Mouse (Mus musculus): ENCODE results near the gene Cdc34. TPM values are rescaled to one million over a fixed set of nuclear protein-coding genes. Genes with fewer than 3 reads are reported as not detected.

The Cdc34 gene
- polyA plus RNA-seq (2014; fragmentation: Nextera tagmentation; extraction: Ambion mirVana): 78.9 and 81.8 TPM in 2 replicates

DNA sequence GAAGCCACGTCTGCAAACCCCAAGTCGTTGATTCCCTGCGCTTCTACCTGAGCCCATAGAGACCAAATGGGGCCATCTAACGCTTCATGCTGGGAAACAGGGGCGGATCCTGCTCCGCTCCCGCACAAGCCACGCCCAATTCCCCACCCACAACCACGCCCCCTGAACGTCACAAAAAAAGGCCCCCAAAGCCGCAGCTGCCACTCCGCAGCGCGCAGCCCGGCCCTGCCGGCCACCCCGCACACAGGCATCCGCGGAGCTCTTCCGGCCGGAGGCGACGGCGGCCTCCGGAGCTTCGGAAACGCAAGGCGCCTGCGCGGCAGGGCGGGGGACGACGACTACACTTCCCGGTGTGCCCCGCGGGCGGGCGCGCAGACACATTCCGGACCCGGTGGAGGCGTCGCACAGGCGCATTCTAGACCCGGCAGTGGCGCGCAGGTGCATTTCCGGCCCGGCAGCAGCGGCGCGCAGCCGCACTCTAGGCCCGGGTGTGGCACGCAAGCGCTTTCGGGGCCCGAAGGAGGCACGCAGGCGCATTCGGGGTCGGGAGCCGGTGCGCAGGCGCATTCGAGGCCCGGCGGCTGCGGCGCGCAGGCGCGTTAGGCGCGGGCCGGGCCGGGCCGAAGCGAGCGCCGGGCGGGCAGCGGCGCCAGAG is at the start of gene Cdc34:
Gene Cdc34, plus strand, starts transcription at position 605 of the 655 bp plus-strand sequence.
- Histone ChIP-seq H3K9me3 (ENCODE audit: control insufficient read depth, low read length) (no peaks in the 10 kb centered on the region), H3K36me3 (replicated peaks; ENCODE audit: control insufficient read depth, insufficient read depth) (peaks cover 25% of the 10 kb centered on the region)
- under 1% methylated on average over 70 of the region's 84 CpGs for WGBS

GRCm38 (mm10) chr10:79633006-79633777 is 48.8 kb upstream of the Cdc34 start:
- Histone ChIP-seq H3K27ac (no peak overlapping the region), H3K36me3 (replicated peaks; ENCODE audit: control insufficient read depth, insufficient read depth) (no peaks in the 10 kb centered on the region), H3K9me3 (ENCODE audit: control insufficient read depth, low read length) (no peaks in the 10 kb centered on the region), H3K4me1 (replicated peaks; ENCODE audit: control insufficient read depth, insufficient read depth, low read length) (peaks cover 4% of the 10 kb centered on the region), H3K4me3 (replicated peaks; ENCODE audit: low read length) (no peak overlapping the region), H3K27me3 (ENCODE audit: control insufficient read depth, insufficient read depth, low read length) (no peaks in the 10 kb centered on the region), H3K4me2 (replicated peaks) (no peak overlapping the region), H3K9ac (no peak overlapping the region)
- WGBS: 90% methylated on average over 17 of the region's 17 CpGs
- no peak for ATAC-seq (ENCODE audit: low FRiP score)
- DNase-seq (ENCODE audit: low spot score): no peak

More for the DNA sequence above, at the start of gene Cdc34:
- peak; percentile 97 for DNase-seq (ENCODE audit: low spot score)
- H3K4me3 ChIP-seq (replicated peaks; ENCODE audit: low read length): peak within 1 kb of the TSS; percentile 83
- no peaks in the 10 kb centered on the region for H3K27me3 ChIP-seq (ENCODE audit: control insufficient read depth, insufficient read depth, low read length)
- H3K9ac ChIP-seq: peak within 1 kb of the TSS; percentile 86
- ATAC-seq (ENCODE audit: low FRiP score): peak; percentile 95
- peaks cover 18% of the 10 kb centered on the region for H3K4me1 ChIP-seq (replicated peaks; ENCODE audit: control insufficient read depth, insufficient read depth, low read length)
- peak within 1 kb of the TSS; percentile 94 for H3K4me2 ChIP-seq (replicated peaks)
- H3K27ac ChIP-seq: peak within 1 kb of the TSS; percentile 85

GRCm38 (mm10) chr10:79636287-79636686 is 45.7 kb upstream of the Cdc34 start:
- H3K36me3 ChIP-seq (replicated peaks; ENCODE audit: control insufficient read depth, insufficient read depth): no peaks in the 10 kb centered on the region
- DNase-seq (ENCODE audit: low spot score) (no peak), ATAC-seq (ENCODE audit: low FRiP score) (peak; percentile 4; the same call in 1 of the 2 replicates)
- no peaks in the 10 kb centered on the region for H3K27me3 ChIP-seq (ENCODE audit: control insufficient read depth, insufficient read depth, low read length)
- H3K4me2 ChIP-seq (replicated peaks): peak overlapping the region; percentile 85
- peak overlapping the region; percentile 97 for H3K9ac ChIP-seq
- H3K27ac ChIP-seq: peak overlapping the region; percentile 95
- H3K4me3 ChIP-seq (replicated peaks; ENCODE audit: low read length): peak overlapping the region; percentile 88
- no peaks in the 10 kb centered on the region for H3K9me3 ChIP-seq (ENCODE audit: control insufficient read depth, low read length)
- H3K4me1 ChIP-seq (replicated peaks; ENCODE audit: control insufficient read depth, insufficient read depth, low read length): peaks cover 10% of the 10 kb centered on the region
- 69% methylated on average over 8 of the region's 8 CpGs for WGBS

GRCm38 (mm10) chr10:79637128-79638110 is 44.6 kb upstream of the Cdc34 start, which contains the start of gene Shc2:
Gene Shc2, minus strand, starts transcription at chr10:79637918.
- Histone ChIP-seq H3K4me3 (replicated peaks; ENCODE audit: low read length) (peak within 1 kb of the TSS; percentile 88), H3K4me1 (replicated peaks; ENCODE audit: control insufficient read depth, insufficient read depth, low read length) (peaks cover 10% of the 10 kb centered on the region), H3K9me3 (ENCODE audit: control insufficient read depth, low read length) (no peaks in the 10 kb centered on the region), H3K36me3 (replicated peaks; ENCODE audit: control insufficient read depth, insufficient read depth) (no peaks in the 10 kb centered on the region), H3K9ac (peak within 1 kb of the TSS; percentile 97), H3K27me3 (ENCODE audit: control insufficient read depth, insufficient read depth, low read length) (no peaks in the 10 kb centered on the region), H3K27ac (peak within 1 kb of the TSS; percentile 95), H3K4me2 (replicated peaks) (peak within 1 kb of the TSS; percentile 85)
- WGBS: under 1% methylated on average over 102 of the region's 116 CpGs
- peak; percentile 85 for ATAC-seq (ENCODE audit: low FRiP score)
- DNase-seq (ENCODE audit: low spot score): peak; percentile 84

GRCm38 (mm10) chr10:79638486-79639204 is 43.4 kb upstream of the Cdc34 start:
- DNase-seq (ENCODE audit: low spot score): no peak
- WGBS: 3% methylated on average over 23 of the region's 23 CpGs
- H3K9ac ChIP-seq: peak overlapping the region; percentile 97; the same call in 1 of the 2 replicates
- H3K9me3 ChIP-seq (ENCODE audit: control insufficient read depth, low read length): no peaks in the 10 kb centered on the region
- peak overlapping the region; percentile 95 for H3K27ac ChIP-seq
- peak overlapping the region; percentile 85 for H3K4me2 ChIP-seq (replicated peaks)
- H3K4me1 ChIP-seq (replicated peaks; ENCODE audit: control insufficient read depth, insufficient read depth, low read length): peaks cover 10% of the 10 kb centered on the region
- H3K4me3 ChIP-seq (replicated peaks; ENCODE audit: low read length): peak overlapping the region; percentile 88
- ATAC-seq (ENCODE audit: low FRiP score): peak; percentile 4; the same call in 1 of the 2 replicates
- no peaks in the 10 kb centered on the region for H3K36me3 ChIP-seq (replicated peaks; ENCODE audit: control insufficient read depth, insufficient read depth)
- no peaks in the 10 kb centered on the region for H3K27me3 ChIP-seq (ENCODE audit: control insufficient read depth, insufficient read depth, low read length)

GRCm38 (mm10) chr10:79645711-79646110 is 36.3 kb upstream of the Cdc34 start, which contains the start of gene Odf3l2:
Gene Odf3l2, minus strand, starts transcription at chr10:79645738.
- no peaks in the 10 kb centered on the region for H3K36me3 ChIP-seq (replicated peaks; ENCODE audit: control insufficient read depth, insufficient read depth)
- no peak within 1 kb of the TSS for H3K9ac ChIP-seq
- no peak within 1 kb of the TSS for H3K4me3 ChIP-seq (replicated peaks; ENCODE audit: low read length)
- DNase-seq (ENCODE audit: low spot score): no peak
- H3K27ac ChIP-seq: no peak within 1 kb of the TSS
- H3K9me3 ChIP-seq (ENCODE audit: control insufficient read depth, low read length): no peaks in the 10 kb centered on the region
- no peaks in the 10 kb centered on the region for H3K27me3 ChIP-seq (ENCODE audit: control insufficient read depth, insufficient read depth, low read length)
- no peaks in the 10 kb centered on the region for H3K4me1 ChIP-seq (replicated peaks; ENCODE audit: control insufficient read depth, insufficient read depth, low read length)
- no peak within 1 kb of the TSS for H3K4me2 ChIP-seq (replicated peaks)
- WGBS: 82% methylated on average over 8 of the region's 8 CpGs
- no peak for ATAC-seq (ENCODE audit: low FRiP score)

GRCm38 (mm10) chr10:79649070-79649751 is 32.8 kb upstream of the Cdc34 start:
- Histone ChIP-seq H3K27me3 (ENCODE audit: control insufficient read depth, insufficient read depth, low read length) (no peaks in the 10 kb centered on the region), H3K4me3 (replicated peaks; ENCODE audit: low read length) (no peak overlapping the region), H3K9ac (no peak overlapping the region), H3K4me1 (replicated peaks; ENCODE audit: control insufficient read depth, insufficient read depth, low read length) (peaks cover 2% of the 10 kb centered on the region), H3K9me3 (ENCODE audit: control insufficient read depth, low read length) (no peaks in the 10 kb centered on the region), H3K36me3 (replicated peaks; ENCODE audit: control insufficient read depth, insufficient read depth) (no peaks in the 10 kb centered on the region), H3K27ac (no peak overlapping the region), H3K4me2 (replicated peaks) (no peak overlapping the region)
- ATAC-seq (ENCODE audit: low FRiP score) (peak; percentile 75; the same call in 1 of the 2 replicates), DNase-seq (ENCODE audit: low spot score) (peak; percentile 89)
- 33% methylated on average over 7 of the region's 7 CpGs for WGBS

- H3K9ac ChIP-seq: no peak overlapping the region
- no peak overlapping the region for H3K4me2 ChIP-seq (replicated peaks)
- DNase-seq (ENCODE audit: low spot score) (no peak), ATAC-seq (ENCODE audit: low FRiP score) (no peak)
- no peak overlapping the region for H3K27ac ChIP-seq
- no peaks in the 10 kb centered on the region for H3K9me3 ChIP-seq (ENCODE audit: control insufficient read depth, low read length)
- no peaks in the 10 kb centered on the region for H3K27me3 ChIP-seq (ENCODE audit: control insufficient read depth, insufficient read depth, low read length)
- H3K36me3 ChIP-seq (replicated peaks; ENCODE audit: control insufficient read depth, insufficient read depth): no peaks in the 10 kb centered on the region
- 82% methylated on average over 7 of the region's 7 CpGs for WGBS
- H3K4me1 ChIP-seq (replicated peaks; ENCODE audit: control insufficient read depth, insufficient read depth, low read length): peaks cover 5% of the 10 kb centered on the region
- H3K4me3 ChIP-seq (replicated peaks; ENCODE audit: low read length): no peak overlapping the region
These were observed 29.2 kb upstream of the Cdc34 start for GRCm38 (mm10) chr10:79652789-79653188.

Data from hindbrain, embryonic 14.5 days (tissue).